Mouse (Mus musculus): ENCODE measurements around the gene Tmem256. TPM values are rescaled to one million over a fixed set of nuclear protein-coding genes. Genes with fewer than 3 reads are reported as not detected.
A peak's percentile ranks its signal among the peaks of the same experiment; 100 is the strongest.

Tmem256 gene
- total and polyA plus RNA-seq, 2 experiments from 2014 or later = 78.5 to 411 TPM

DNA sequence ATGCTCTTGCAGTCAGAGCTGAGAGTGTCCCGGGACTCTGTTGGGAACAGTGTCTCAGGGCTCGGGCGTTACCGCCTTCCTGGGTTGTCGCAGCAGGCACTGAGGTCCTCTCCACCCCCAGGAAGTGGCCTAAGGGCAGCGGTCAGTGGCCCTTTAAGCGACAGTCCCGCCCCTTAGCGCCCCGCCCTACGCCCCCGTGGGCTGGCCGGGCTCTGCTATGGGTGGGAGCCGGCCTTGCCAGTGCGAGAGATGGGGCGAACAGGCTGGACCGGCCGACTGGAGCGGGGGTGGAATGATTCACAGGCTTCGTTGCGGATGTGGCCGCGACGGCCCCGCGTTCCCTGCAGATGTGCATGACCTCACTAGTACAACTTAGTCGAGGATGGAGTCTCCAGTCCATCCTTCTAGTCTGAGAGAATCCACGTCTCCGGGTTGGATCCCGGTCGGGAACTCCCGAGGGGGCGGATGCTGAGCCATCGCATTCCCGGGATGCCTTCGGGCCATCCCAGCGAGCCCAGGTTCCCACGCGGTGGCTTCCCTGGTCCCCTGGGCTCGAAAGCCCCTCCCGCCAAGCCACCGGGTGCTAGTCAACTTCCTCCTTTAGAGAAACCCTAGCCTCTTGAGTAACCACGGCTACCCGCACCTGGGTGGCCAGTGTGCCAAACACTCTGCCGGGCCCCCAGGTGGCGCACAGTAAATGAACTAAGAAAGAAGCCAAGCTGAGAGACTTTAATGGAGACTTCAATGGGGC is 42.7 kb downstream of the Tmem256 start, which contains the start of gene Kctd11:
Kctd11 (minus strand) TSS at position 554 of the 751 bp plus-strand sequence.
- H3K36me3 ChIP-seq (replicated peaks; ENCODE audit: control insufficient read depth, insufficient read depth, low read length) = no peaks in the 10 kb centered on the region
- WGBS = under 1% methylated on average over 46 of the region's 46 CpGs
- TF ChIP-seq CTCF (IDR thresholded peaks at IDR 0.05; ENCODE audit: low read depth) = peak; percentile 26
- TF ChIP-seq EP300 (IDR thresholded peaks at IDR 0.05; ENCODE audit: low read depth) = peak; percentile 68
- H3K9me3 ChIP-seq (replicated peaks; ENCODE audit: control insufficient read depth, low read length) = no peaks in the 10 kb centered on the region
- peak within 1 kb of the TSS; percentile 81 for H3K4me2 ChIP-seq (ENCODE audit: low read depth, low read length)
- ATAC-seq (ENCODE audit: insufficient read depth, low read depth) = peak; percentile 84
- peaks cover 8% of the 10 kb centered on the region; the same call in 1 of the 2 replicates for H3K4me1 ChIP-seq (ENCODE audit: control insufficient read depth, insufficient read depth)
- no peaks in the 10 kb centered on the region for H3K27me3 ChIP-seq (ENCODE audit: control insufficient read depth, insufficient read depth, low read length)
- H3K27ac ChIP-seq (ENCODE audit: low read depth) = peak within 1 kb of the TSS; percentile 90
- H3K9ac ChIP-seq (replicated peaks; ENCODE audit: low read depth, low read length) = peak within 1 kb of the TSS; percentile 59
- H3K4me3 ChIP-seq (ENCODE audit: low read depth, low read length) = peak within 1 kb of the TSS; percentile 58
- DNase-seq (ENCODE audit: low spot score) = peak; percentile 81

DNA sequence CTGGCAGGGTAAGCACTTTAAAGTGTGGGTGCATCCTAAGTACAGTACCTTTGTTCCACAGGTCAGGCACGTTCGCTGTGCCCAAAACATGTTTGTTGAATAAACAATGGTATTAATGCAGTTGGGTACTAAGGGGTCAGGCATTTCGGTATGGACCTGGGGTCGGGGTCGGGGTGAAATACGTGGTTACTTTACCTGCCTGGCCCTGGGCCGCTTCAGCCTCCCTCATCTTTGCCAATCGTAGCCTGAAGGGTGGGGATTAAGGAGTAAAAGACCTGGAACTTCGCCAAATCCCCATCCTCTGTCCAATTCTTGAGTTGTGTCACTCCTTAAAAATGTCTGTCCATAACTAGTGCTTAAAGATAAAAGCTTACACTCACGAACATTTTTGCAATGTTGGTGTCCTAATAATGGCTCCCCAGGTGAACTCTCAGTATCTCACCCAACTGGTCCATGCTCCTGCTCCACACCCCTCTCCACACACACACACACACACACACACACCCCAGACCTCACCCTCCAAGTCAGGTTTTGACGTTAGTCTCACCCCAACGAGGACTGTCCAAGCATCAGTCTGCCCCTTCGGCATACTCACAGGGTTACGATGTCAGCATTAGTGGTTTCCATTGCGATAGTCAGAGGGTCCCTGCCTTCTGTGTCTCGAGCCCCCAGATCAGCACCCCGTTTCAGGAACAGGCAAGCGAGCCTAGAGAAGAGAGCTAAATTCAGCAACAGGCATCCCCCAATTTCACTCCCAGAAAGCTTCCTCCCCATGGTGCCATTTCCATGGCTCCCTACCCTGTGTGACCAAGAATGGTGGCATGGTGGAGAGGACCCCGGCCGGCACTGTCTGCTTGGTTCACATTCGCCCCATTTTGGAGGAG is 43.7 kb downstream of the Tmem256 start:
- WGBS = 60% methylated on average over 21 of the region's 21 CpGs
- ATAC-seq (ENCODE audit: insufficient read depth, low read depth) = no peak

DNA sequence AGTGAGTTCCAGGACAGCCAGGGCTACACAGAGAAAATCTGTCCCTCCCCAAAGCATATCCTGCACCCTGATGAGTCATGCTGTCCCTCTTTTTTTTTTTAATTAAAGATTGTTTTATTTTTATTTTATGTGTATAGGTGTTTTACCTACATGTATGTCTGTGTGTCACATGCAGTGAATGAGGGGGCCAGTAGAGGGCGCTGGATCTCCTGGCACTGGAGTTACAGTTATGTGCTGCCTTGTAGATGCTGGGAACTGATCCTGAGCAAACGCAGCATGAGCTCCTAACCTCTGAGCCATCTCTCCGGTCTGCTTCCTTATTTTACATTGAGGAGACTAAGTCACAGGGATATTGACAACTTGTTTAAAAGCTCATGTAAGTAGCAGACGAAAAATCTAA is 44.8 kb downstream of the Tmem256 start:
- no peak for ATAC-seq (ENCODE audit: insufficient read depth, low read depth)

More for the DNA sequence above, 43.7 kb downstream of the Tmem256 start:
- H3K27me3 ChIP-seq (ENCODE audit: control insufficient read depth, insufficient read depth, low read length) = no peaks in the 10 kb centered on the region
- DNase-seq (ENCODE audit: low spot score) = no peak
- H3K27ac ChIP-seq (ENCODE audit: low read depth) = peak overlapping the region; percentile 90
- peaks cover 8% of the 10 kb centered on the region; the same call in 1 of the 2 replicates for H3K4me1 ChIP-seq (ENCODE audit: control insufficient read depth, insufficient read depth)
- H3K4me3 ChIP-seq (ENCODE audit: low read depth, low read length) = peak overlapping the region; percentile 58
- H3K36me3 ChIP-seq (replicated peaks; ENCODE audit: control insufficient read depth, insufficient read depth, low read length) = no peaks in the 10 kb centered on the region
- peak overlapping the region; percentile 59; the same call in 1 of the 2 replicates for H3K9ac ChIP-seq (replicated peaks; ENCODE audit: low read depth, low read length)
- no peak for TF ChIP-seq CTCF (IDR thresholded peaks at IDR 0.05; ENCODE audit: low read depth)
- no peak for TF ChIP-seq EP300 (IDR thresholded peaks at IDR 0.05; ENCODE audit: low read depth)
- peak overlapping the region; percentile 81 for H3K4me2 ChIP-seq (ENCODE audit: low read depth, low read length)
- H3K9me3 ChIP-seq (replicated peaks; ENCODE audit: control insufficient read depth, low read length) = no peaks in the 10 kb centered on the region

DNA sequence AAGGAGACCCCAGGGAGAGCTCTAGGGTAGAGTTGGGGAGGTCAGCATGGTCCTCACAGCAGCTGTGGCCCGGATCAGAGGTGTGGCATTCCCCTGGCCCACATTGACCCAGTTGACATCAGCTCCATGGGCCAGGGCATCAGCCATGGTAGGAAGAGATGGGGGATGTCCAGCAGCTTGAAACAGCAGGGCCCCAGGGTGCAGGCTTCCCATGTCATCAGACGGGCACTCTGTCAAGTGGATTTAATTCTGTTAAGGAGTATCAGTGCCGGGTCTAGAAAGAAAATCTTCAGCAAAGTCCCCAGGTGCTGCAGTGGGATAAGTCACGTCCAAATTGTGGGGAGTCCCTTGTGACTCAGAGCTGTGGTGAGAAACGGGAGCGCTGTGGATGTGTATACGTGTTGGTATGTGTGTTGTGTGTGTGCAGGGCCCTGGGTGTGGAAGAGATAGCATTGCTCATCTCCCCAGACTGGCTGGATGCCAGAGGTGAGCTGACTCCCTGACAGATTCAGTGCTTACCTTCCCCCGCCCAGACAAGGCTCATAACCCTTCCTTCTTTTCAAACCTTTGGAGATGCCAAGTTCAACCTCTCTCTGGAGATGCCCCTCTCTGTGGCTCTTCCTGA is 45.3 kb downstream of the Tmem256 start:
- H3K27ac ChIP-seq (ENCODE audit: low read depth) = peak overlapping the region; percentile 60
- H3K9me3 ChIP-seq (replicated peaks; ENCODE audit: control insufficient read depth, low read length) = no peaks in the 10 kb centered on the region
- ATAC-seq (ENCODE audit: insufficient read depth, low read depth) (no peak), DNase-seq (ENCODE audit: low spot score) (no peak)
- H3K9ac ChIP-seq (replicated peaks; ENCODE audit: low read depth, low read length) = no peak overlapping the region
- H3K36me3 ChIP-seq (replicated peaks; ENCODE audit: control insufficient read depth, insufficient read depth, low read length) = no peaks in the 10 kb centered on the region
- H3K27me3 ChIP-seq (ENCODE audit: control insufficient read depth, insufficient read depth, low read length) = no peaks in the 10 kb centered on the region
- no peak for TF ChIP-seq EP300 (IDR thresholded peaks at IDR 0.05; ENCODE audit: low read depth)
- TF ChIP-seq CTCF (IDR thresholded peaks at IDR 0.05; ENCODE audit: low read depth) = no peak
- no peak overlapping the region for H3K4me2 ChIP-seq (ENCODE audit: low read depth, low read length)
- peaks cover 8% of the 10 kb centered on the region; the same call in 1 of the 2 replicates for H3K4me1 ChIP-seq (ENCODE audit: control insufficient read depth, insufficient read depth)
- H3K4me3 ChIP-seq (ENCODE audit: low read depth, low read length) = no peak overlapping the region
- WGBS = 76% methylated on average over 8 of the region's 8 CpGs

More for the DNA sequence above, 44.8 kb downstream of the Tmem256 start:
- Histone ChIP-seq H3K4me2 (ENCODE audit: low read depth, low read length) (no peak overlapping the region), H3K4me3 (ENCODE audit: low read depth, low read length) (no peak overlapping the region), H3K9ac (replicated peaks; ENCODE audit: low read depth, low read length) (no peak overlapping the region), H3K27ac (ENCODE audit: low read depth) (no peak overlapping the region), H3K4me1 (ENCODE audit: control insufficient read depth, insufficient read depth) (peaks cover 8% of the 10 kb centered on the region; the same call in 1 of the 2 replicates), H3K36me3 (replicated peaks; ENCODE audit: control insufficient read depth, insufficient read depth, low read length) (no peaks in the 10 kb centered on the region), H3K27me3 (ENCODE audit: control insufficient read depth, insufficient read depth, low read length) (no peaks in the 10 kb centered on the region), H3K9me3 (replicated peaks; ENCODE audit: control insufficient read depth, low read length) (no peaks in the 10 kb centered on the region)
- TF ChIP-seq CTCF (IDR thresholded peaks at IDR 0.05; ENCODE audit: low read depth) (peak; percentile 22), EP300 (IDR thresholded peaks at IDR 0.05; ENCODE audit: low read depth) (no peak)
- DNase-seq (ENCODE audit: low spot score) = no peak
- 60% methylated on average over 4 of the region's 4 CpGs for WGBS

DNA sequence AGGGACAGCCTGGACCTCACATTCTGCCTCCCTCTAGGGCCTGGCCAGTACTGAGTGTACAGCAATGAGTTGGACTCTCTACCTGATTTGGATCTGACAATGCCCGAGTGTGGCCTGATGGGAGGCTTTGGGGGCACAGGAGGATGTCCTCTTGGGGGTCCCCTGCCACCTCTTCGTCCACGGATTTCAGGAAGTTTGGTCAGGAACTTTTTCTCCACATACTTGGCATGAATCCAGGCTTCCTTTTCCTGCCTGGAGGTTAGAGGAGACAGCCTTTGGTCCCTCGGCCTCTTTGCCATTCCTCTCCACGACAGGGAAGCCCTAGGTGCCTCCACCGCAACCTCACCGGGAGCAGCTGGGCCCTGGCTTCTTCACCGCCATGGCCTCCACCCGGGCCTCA is 45.9 kb downstream of the Tmem256 start:
- Histone ChIP-seq H3K4me2 (ENCODE audit: low read depth, low read length) (peak overlapping the region; percentile 33), H3K27ac (ENCODE audit: low read depth) (peak overlapping the region; percentile 60), H3K4me1 (ENCODE audit: control insufficient read depth, insufficient read depth) (peaks cover 8% of the 10 kb centered on the region; the same call in 1 of the 2 replicates), H3K4me3 (ENCODE audit: low read depth, low read length) (no peak overlapping the region), H3K27me3 (ENCODE audit: control insufficient read depth, insufficient read depth, low read length) (0 out of 2 replicates have a peak, but pooled peaks cover 2% of the 10 kb centered on the region), H3K9me3 (replicated peaks; ENCODE audit: control insufficient read depth, low read length) (no peaks in the 10 kb centered on the region), H3K9ac (replicated peaks; ENCODE audit: low read depth, low read length) (no peak overlapping the region; the same call in 1 of the 2 replicates), H3K36me3 (replicated peaks; ENCODE audit: control insufficient read depth, insufficient read depth, low read length) (no peaks in the 10 kb centered on the region)
- WGBS = 53% methylated on average over 9 of the region's 9 CpGs
- DNase-seq (ENCODE audit: low spot score) (no peak), ATAC-seq (ENCODE audit: insufficient read depth, low read depth) (no peak)
- no peak for TF ChIP-seq CTCF (IDR thresholded peaks at IDR 0.05; ENCODE audit: low read depth)
- no peak for TF ChIP-seq EP300 (IDR thresholded peaks at IDR 0.05; ENCODE audit: low read depth)

Measured in heart, postnatal 0 days (tissue).